Mouse (Mus musculus) heart, embryonic 15.5 days (tissue): ENCODE measurements at regions not wholly inside any gene's neighbourhood (a gene's known extent, or its start where the extent isn't known, plus 50 kb on each side); places are given as distances from the start of the nearest gene placed in this dataset.
A peak's percentile ranks its signal among the peaks of the same experiment; 100 is the strongest.

Source experiments
- ATAC-seq: fragments of 200-750 bp; cut with Nextera tagmentation; replicated peaks from 2 replicates; pipeline ENCODE4 v1.8.0; 2017; ENCODE audit warnings: low read depth, moderate TSS enrichment; ENCODE audit not compliant: insufficient number of reproducible peaks, insufficient read depth, low FRiP score
- H3K27ac ChIP-seq: fragments of 300-500 bp; sonication (generic); 2 replicates; pipeline ENCODE4 v1.5.1; 2015; ENCODE audit warnings: mild to moderate bottlenecking, inconsistent platforms
- H3K27me3 ChIP-seq: fragments of 300-500 bp; sonication (generic); 2 replicates; pipeline ENCODE4 v1.6.1; 2015; ENCODE audit warnings: inconsistent platforms
- H3K36me3 ChIP-seq: fragments of 300-500 bp; sonication (generic); 2 replicates; pipeline ENCODE4 v1.6.1; 2015; ENCODE audit warnings: mild to moderate bottlenecking, inconsistent platforms
- H3K4me1 ChIP-seq: fragments of 300-500 bp; sonication (generic); replicated peaks from 2 replicates; pipeline ENCODE4 v1.6.1; 2015; ENCODE audit warnings: inconsistent platforms
- H3K4me2 ChIP-seq: fragments of 300-500 bp; sonication (generic); 2 replicates; pipeline ENCODE4 v1.6.1; 2015; ENCODE audit warnings: inconsistent platforms, mild to moderate bottlenecking, moderate library complexity
- H3K4me3 ChIP-seq: fragments of 300-500 bp; sonication (generic); 2 replicates; pipeline ENCODE4 v1.5.1; 2015; ENCODE audit warnings: mild to moderate bottlenecking, inconsistent platforms
- H3K9ac ChIP-seq: fragments of 300-500 bp; sonication (generic); 2 replicates; pipeline ENCODE4 v1.6.1; 2015; ENCODE audit warnings: mild to moderate bottlenecking, inconsistent platforms
- H3K9me3 ChIP-seq: fragments of 300-500 bp; sonication (generic); replicated peaks from 2 replicates; pipeline ENCODE4 v1.6.1; 2016; ENCODE audit warnings: inconsistent platforms
- WGBS: fragments of 180-500 bp; shearing (Covaris S2); methylation state at CpG from one replicate; pipeline ENCODE4 v1.1.7; 2015; ENCODE audit warnings: mixed read lengths; 5-methylcytosine and 5-hydroxymethylcytosine counted together

GRCm38 (mm10) chr17:84104242-84104641 is 83.5 kb downstream of the Zfp36l2 start:
- WGBS = 36% methylated on average over 7 of the region's 7 CpGs
- no peaks in the 10 kb centered on the region for H3K27me3 ChIP-seq
- H3K27ac ChIP-seq = 0 out of 2 replicates have a peak overlapping the region, but pooled peaks have one; percentile 4
- peaks cover 27% of the 10 kb centered on the region for H3K4me1 ChIP-seq
- no peak overlapping the region for H3K4me3 ChIP-seq
- H3K9me3 ChIP-seq = no peaks in the 10 kb centered on the region
- H3K36me3 ChIP-seq = no peaks in the 10 kb centered on the region
- ATAC-seq = peak; percentile 47
- peak overlapping the region; percentile 13; the same call in 1 of the 2 replicates for H3K4me2 ChIP-seq
- no peak overlapping the region for H3K9ac ChIP-seq

DNA sequence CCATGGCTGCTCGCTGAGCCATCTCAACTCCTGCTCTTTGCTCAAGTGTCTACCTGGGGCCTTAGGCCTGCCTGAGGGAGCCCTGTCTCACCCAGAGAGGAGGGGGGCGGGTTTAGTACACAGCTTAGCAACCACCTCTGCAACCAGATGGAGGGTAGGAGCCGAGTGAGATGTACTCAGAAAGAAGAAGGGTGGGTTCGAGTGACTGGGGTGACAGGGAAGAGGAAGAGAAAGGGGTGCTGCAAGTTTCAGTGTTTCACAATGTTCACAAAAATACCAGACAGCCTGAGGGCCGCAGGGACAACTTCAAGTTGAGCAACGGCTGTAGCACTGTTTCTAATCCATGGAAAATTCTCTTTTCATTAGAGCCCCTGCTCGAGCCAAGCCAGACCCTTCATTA is 84.4 kb downstream of the Zfp36l2 start:
- ATAC-seq = no peak
- H3K4me1 ChIP-seq = peaks cover 27% of the 10 kb centered on the region
- WGBS = 75% methylated on average over 7 of the region's 7 CpGs
- no peaks in the 10 kb centered on the region for H3K9me3 ChIP-seq
- no peaks in the 10 kb centered on the region for H3K36me3 ChIP-seq
- no peak overlapping the region for H3K4me3 ChIP-seq
- no peak overlapping the region for H3K9ac ChIP-seq
- H3K27ac ChIP-seq = no peak overlapping the region
- H3K4me2 ChIP-seq = no peak overlapping the region
- no peaks in the 10 kb centered on the region for H3K27me3 ChIP-seq

DNA sequence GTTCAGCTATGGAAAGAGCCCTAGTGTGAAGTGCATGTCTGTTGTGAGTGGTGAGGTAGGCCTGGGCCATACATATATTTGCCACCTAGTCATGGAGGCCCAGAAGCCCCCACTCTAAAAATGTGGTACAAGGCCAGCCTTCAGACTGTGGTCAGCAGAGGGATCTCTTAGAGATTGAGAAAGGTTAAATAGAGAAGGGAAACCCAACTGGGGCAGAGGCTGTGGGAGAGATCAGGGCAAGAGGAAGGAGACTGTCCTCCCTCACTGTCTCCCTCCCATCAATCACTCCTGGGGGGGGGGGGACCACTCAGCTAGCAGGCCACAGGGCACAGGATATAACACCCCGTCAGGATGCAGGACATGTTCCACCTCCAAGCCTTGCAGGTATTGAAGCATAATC is 86.1 kb downstream of the Zfp36l2 start:
- no peak for ATAC-seq
- Histone ChIP-seq H3K9me3 (no peaks in the 10 kb centered on the region), H3K4me1 (peaks cover 36% of the 10 kb centered on the region), H3K4me3 (no peak overlapping the region), H3K27ac (no peak overlapping the region), H3K9ac (no peak overlapping the region), H3K36me3 (no peaks in the 10 kb centered on the region), H3K27me3 (no peaks in the 10 kb centered on the region), H3K4me2 (no peak overlapping the region)
- WGBS = 54% methylated on average over 1 of the region's 1 CpGs

DNA sequence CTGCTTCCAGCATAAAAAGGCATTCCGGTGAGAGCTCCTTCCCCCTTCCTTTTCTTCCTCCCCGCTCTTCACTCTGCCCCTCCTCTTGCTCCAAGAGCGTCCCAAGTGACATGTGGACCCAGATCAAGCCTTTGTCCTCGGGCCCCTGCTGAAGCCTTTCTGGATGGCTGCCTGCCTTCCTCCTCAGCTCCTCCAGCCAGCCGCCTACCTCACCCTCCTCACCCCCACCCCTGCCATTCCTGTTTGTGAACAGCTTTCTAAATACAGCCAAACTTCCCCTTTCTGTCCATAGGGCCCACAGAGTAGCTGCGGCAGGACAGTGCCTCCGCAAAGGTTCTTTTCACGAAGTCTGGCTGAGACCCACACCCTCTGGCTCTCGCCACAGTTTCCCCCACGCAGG is 87.2 kb downstream of the Zfp36l2 start:
- Histone ChIP-seq H3K4me2 (no peak overlapping the region), H3K9me3 (no peaks in the 10 kb centered on the region), H3K27ac (peak overlapping the region; percentile 42), H3K4me3 (no peak overlapping the region), H3K27me3 (no peaks in the 10 kb centered on the region), H3K9ac (no peak overlapping the region), H3K36me3 (no peaks in the 10 kb centered on the region), H3K4me1 (peaks cover 43% of the 10 kb centered on the region)
- peak; percentile 44; the same call in 1 of the 2 replicates for ATAC-seq
- 49% methylated on average over 10 of the region's 10 CpGs for WGBS

DNA sequence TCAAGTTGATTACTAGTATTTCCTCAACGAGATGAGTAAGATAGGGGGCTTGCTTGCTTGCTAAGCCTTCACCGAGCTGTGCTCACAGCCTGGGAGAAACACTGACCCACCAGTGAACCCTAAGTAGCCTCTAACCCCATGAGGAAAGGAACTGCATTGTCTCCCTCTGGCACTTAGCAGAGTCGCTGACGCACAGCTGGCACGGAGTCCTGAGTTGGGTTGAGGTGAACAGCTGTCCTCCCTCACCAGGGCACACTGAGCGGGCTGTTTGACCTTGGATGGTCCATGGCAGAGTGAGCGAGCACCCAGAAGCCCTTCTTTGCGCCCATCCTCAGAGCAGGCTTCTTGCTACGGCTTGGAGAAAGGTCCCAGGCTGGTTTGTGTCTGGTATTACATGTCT is 88.0 kb downstream of the Zfp36l2 start:
- H3K36me3 ChIP-seq = no peaks in the 10 kb centered on the region
- peak overlapping the region; percentile 42; the same call in 1 of the 2 replicates for H3K27ac ChIP-seq
- no peak overlapping the region for H3K4me2 ChIP-seq
- no peak overlapping the region for H3K4me3 ChIP-seq
- H3K4me1 ChIP-seq = peaks cover 43% of the 10 kb centered on the region
- H3K9me3 ChIP-seq = no peaks in the 10 kb centered on the region
- 71% methylated on average over 9 of the region's 9 CpGs for WGBS
- H3K27me3 ChIP-seq = no peaks in the 10 kb centered on the region
- ATAC-seq = no peak
- no peak overlapping the region for H3K9ac ChIP-seq

DNA sequence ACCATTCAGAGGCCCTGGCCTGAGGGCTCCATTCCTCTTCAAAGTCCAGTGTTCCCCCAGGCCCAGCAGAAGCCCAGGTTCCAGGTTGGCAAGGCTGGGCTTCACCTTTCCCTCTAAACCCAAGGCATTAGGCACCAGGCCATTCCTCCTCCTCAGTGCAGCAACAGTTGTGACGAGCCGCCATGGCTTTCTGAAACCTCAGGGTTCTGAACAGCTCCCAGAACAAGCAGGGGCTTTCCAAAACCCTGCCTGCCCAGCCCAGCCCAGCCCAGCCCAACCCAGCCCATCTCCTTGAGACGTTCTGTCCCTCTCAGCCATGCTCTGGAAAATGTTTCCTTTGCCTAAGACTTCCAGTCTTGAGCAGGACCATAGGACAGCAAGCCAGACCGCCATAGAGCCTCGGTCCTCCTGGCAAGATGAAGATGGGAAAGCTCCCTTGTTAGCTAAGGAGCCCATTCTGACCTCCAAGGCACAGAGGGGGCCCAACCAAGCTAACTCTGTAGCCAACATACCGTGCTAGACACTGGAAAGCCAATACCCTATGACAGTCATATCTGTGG is 89.8 kb downstream of the Zfp36l2 start:
- no peaks in the 10 kb centered on the region for H3K27me3 ChIP-seq
- H3K4me3 ChIP-seq = no peak overlapping the region
- WGBS = 88% methylated on average over 6 of the region's 6 CpGs
- H3K36me3 ChIP-seq = no peaks in the 10 kb centered on the region
- no peak overlapping the region for H3K9ac ChIP-seq
- no peaks in the 10 kb centered on the region for H3K9me3 ChIP-seq
- no peak for ATAC-seq
- peaks cover 29% of the 10 kb centered on the region for H3K4me1 ChIP-seq
- no peak overlapping the region for H3K4me2 ChIP-seq
- no peak overlapping the region for H3K27ac ChIP-seq

- no peaks in the 10 kb centered on the region for H3K36me3 ChIP-seq
- H3K4me2 ChIP-seq = no peak overlapping the region
- WGBS = 79% methylated on average over 13 of the region's 13 CpGs
- no peak for ATAC-seq
- H3K27me3 ChIP-seq = no peaks in the 10 kb centered on the region
- no peak overlapping the region for H3K9ac ChIP-seq
- no peak overlapping the region for H3K27ac ChIP-seq
- H3K4me3 ChIP-seq = no peak overlapping the region
- peaks cover 29% of the 10 kb centered on the region for H3K4me1 ChIP-seq
- no peaks in the 10 kb centered on the region for H3K9me3 ChIP-seq
Observed at GRCm38 (mm10) chr17:84097286-84097685, 90.5 kb downstream of the Zfp36l2 start.

GRCm38 (mm10) chr17:84096345-84097260 is 91.1 kb downstream of the Zfp36l2 start:
- H3K27me3 ChIP-seq = no peaks in the 10 kb centered on the region
- no peaks in the 10 kb centered on the region for H3K9me3 ChIP-seq
- peak overlapping the region; percentile 42 for H3K4me3 ChIP-seq
- peaks cover 29% of the 10 kb centered on the region for H3K4me1 ChIP-seq
- H3K36me3 ChIP-seq = no peaks in the 10 kb centered on the region
- peak overlapping the region; percentile 3; the same call in 1 of the 2 replicates for H3K27ac ChIP-seq
- 7% methylated on average over 59 of the region's 59 CpGs for WGBS
- H3K4me2 ChIP-seq = peak overlapping the region; percentile 77
- H3K9ac ChIP-seq = peak overlapping the region; percentile 53
- ATAC-seq = peak; percentile 48; the same call in 1 of the 2 replicates

DNA sequence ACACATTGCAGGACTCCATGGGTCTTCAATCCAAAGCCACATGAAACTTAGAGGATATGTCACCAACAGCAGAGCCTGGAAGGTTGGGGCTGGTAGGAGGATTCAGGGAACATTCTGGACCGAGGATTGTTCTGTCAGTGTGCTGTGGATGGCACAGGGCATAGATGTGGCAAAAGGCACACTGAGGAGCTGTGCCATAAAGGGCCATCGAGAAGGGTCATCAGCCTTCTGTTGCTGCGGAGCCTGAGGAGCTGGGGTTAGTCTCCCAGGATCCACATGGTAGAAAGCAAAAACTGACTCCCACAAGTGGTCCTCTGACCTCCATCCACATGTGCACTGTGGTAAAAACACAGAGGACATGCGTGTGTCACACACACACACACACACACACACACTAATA is 91.9 kb downstream of the Zfp36l2 start:
- 48% methylated on average over 4 of the region's 4 CpGs for WGBS
- Histone ChIP-seq H3K9ac (no peak overlapping the region; the same call in 1 of the 2 replicates), H3K27ac (no peak overlapping the region), H3K4me2 (no peak overlapping the region), H3K27me3 (no peaks in the 10 kb centered on the region), H3K4me3 (no peak overlapping the region), H3K9me3 (no peaks in the 10 kb centered on the region), H3K36me3 (no peaks in the 10 kb centered on the region), H3K4me1 (peaks cover 29% of the 10 kb centered on the region)
- no peak for ATAC-seq

DNA sequence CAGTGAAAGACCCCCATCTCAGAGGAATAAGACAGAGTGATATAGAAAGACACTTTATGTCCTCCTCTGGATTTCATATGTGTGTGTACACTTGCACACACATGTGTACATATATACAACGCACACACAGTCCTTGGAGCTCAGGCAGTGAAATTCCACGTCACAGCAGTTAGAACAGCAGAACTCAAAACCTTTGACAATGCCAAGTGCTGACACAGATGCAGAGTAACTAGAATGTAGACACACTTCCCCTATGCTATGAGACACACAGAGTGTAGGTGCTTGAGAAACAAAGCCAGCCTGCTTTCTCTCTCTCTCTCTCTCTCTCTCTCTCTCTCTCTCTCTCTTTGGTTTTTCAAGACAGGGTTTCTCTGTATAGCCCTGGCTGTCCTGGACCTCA is 92.7 kb downstream of the Zfp36l2 start:
- Histone ChIP-seq H3K27ac (no peak overlapping the region), H3K36me3 (no peaks in the 10 kb centered on the region), H3K4me2 (no peak overlapping the region), H3K27me3 (no peaks in the 10 kb centered on the region), H3K9me3 (no peaks in the 10 kb centered on the region), H3K9ac (no peak overlapping the region), H3K4me1 (peaks cover 22% of the 10 kb centered on the region), H3K4me3 (no peak overlapping the region)
- 91% methylated on average over 2 of the region's 2 CpGs for WGBS
- no peak for ATAC-seq

GRCm38 (mm10) chr17:84086394-84086793 is 101.4 kb downstream of the Zfp36l2 start:
- no peak for ATAC-seq
- no peaks in the 10 kb centered on the region for H3K9me3 ChIP-seq
- H3K27me3 ChIP-seq = no peaks in the 10 kb centered on the region
- peak overlapping the region; percentile 78 for H3K27ac ChIP-seq
- WGBS = 81% methylated on average over 12 of the region's 12 CpGs
- H3K36me3 ChIP-seq = no peaks in the 10 kb centered on the region
- H3K4me3 ChIP-seq = no peak overlapping the region
- no peak overlapping the region for H3K4me2 ChIP-seq
- H3K9ac ChIP-seq = no peak overlapping the region
- H3K4me1 ChIP-seq = peaks cover 48% of the 10 kb centered on the region
